Mouse (Mus musculus): ENCODE measurements around the gene Rap1gap2.
A peak's percentile ranks its signal among the peaks of the same experiment; 100 is the strongest.

Rap1gap2 gene

DNA sequence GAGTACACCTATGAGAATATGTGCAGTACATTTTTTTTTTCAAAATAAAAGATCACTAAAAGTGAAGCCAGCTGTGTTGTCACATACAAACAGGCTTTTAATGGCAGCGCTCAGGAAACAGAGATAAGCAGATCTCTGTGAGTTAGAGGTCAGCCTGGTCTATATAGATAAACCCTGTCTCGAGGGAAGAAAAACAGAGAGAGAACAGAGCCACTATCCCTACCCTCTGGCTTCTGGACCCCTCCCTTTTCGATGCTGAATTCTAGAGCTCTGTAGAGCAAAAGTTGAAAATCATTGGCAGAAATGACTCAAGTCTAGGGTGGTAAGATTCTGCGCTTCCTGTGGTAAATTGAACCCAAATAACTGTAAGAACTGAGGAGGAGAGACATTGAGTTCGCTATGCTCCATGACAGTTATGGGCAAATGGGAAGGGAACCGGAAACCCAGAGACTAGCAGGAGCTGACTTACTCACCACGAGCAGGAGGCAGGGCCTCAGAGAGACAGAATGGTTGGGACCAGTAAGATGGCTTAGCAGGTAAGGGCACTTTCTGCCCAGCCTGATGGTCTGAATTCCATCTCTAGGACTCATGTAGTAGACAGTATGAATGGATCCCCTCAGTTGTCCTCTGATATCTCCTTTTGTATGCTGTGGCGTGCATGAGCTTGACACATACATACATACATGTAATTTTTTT is 11.4 kb upstream of the Rap1gap2 start:
- DNase-seq (ENCODE audit: low spot score in 2 of 2) = peak; percentile 29 to 42

DNA sequence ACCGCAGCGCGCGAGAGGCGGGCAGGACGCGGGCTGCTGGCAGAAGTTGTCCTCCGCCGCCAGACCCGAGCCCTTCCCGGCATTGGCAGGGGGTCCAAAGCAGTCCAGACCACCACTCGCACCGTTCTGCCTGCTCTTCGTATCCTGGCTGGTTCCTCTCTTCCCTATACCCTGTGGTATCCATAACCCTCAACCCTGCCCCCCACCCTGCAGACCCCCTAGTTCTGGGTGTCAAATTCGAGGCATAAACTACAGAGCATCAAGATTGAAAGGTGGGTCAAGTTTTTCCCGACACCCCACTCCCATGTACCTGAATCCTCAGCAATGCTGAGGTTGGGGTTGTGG is 9.2 kb upstream of the Rap1gap2 start:
- DNase-seq (ENCODE audit: low spot score in 2 of 2) = no peak

DNA sequence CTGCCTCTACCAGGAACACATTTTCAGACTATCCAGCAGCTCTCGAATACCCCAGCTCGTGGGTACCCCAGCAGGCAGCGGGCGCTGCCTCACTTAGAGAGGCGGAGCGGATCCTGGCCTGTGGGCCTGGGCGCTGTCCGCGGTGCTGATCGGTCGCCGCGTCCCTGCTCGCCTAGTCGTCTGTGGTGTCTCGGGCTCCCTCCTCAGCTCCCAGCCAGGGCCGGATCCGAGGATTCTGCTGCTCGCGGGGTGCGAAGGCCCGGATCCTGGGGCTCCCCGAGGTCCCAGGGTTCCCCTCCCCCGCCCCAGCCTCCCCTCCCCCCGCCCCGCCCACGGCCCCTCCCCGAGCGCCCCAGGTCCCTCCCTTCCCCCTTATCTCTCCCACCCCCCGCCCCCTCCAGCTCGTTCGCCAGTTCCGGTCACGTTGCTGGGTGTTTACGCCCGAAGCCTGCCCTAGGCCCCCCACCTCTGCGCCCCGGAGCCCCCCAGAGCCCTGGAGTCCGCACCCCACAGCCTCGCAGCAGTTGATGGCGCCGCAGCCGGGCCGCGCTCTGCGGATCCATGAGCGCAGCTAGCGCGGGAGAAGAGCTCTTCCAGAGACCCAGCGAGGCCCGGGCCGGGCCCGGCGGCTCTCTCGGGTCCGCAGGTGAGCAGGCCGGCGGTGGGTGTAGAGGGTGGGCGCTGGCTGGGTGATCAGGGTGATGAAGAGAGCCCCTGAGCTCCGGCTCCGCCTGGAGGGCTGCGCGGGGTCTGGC is 8.7 kb upstream of the Rap1gap2 start, which contains the start of gene Ccdc92b:
TSS of gene Ccdc92b (plus strand) at position 405 of the 755 bp plus-strand sequence.
- DNase-seq (ENCODE audit: low spot score in 2 of 2) = peak; percentile 89 to 94

DNA sequence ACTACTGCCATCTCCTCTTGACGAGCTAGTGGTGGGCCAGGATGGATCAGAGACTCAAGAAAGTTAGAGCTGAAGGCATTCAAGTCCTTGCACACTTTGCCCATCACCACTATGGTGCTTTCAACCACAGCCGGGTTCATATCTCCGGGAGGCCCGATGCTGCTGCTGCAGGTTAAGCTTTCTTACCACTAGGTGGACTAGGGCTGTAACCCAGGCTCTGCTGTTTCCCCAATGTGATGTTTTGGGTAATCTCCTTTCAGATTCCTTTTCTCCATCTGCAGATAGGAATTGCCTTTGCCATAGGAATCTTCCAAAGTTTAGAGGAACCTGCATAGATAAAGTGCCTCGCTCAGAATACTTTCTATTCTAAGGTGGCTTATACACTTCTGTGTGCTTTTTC is 4.9 kb upstream of the Rap1gap2 start:
- no peak for DNase-seq (ENCODE audit: low spot score in 2 of 2)

DNA sequence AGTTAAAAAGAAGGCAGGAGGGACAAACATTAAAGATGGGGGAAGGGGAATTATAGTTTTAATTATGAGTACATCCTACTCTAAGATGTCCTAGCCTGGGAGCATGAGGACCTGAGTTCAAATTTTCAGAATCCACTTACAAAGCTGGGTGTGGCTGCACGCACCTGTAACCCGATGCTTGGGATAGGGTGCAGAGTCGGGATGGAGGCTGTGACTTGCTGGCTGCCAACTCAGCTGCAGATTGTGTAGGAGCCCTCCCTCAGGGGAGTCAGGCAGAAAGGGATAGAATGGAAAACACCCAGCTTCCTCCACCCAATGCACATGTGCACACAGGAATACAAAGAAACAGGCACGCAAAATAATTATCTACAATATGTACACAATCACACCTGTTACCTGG is 2.7 kb upstream of the Rap1gap2 start:
- DNase-seq (ENCODE audit: low spot score in 2 of 2) = no peak

DNA sequence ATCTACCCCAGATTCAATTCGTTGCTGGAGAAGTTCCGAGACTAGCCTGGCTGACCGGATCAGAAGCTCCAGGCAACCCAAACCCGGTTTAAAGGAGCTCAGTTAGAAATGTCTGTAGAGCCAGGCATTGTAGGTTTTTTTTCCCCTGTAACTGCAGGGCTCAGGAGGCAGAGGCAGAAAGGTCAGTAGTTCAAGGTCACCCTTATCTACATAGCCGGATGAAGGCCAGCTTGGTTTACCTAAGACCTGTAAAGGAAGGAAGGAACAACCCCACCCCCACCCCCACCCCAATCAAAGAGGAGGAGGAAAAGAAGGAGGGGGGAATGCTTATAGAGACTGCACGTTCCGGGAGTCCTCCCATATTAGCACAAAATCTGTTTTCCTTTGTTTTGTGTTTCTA is 722 bp upstream of the Rap1gap2 start:
- no peak for DNase-seq (ENCODE audit: low spot score in 2 of 2)

DNA sequence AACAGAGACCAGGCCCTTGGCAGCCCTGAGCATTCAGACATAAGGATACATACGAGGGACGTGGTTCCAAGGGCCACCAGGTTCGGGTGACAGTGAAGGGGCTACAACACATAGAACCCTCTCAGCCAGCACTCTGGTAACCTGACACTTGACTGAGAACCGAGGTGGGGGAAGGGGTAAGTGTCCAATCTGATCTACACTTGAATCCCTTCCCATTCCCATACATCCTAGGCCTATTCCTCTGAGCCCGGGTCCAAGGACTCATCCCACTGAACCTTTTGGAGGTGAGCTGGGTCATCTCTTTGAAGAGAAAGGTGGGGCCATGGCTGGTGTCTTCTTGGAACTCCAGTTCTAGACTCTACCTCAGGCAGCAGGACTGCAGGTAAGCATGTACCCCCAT is 647 bp downstream of the Rap1gap2 start:
- no peak for DNase-seq (ENCODE audit: low spot score in 2 of 2)

DNA sequence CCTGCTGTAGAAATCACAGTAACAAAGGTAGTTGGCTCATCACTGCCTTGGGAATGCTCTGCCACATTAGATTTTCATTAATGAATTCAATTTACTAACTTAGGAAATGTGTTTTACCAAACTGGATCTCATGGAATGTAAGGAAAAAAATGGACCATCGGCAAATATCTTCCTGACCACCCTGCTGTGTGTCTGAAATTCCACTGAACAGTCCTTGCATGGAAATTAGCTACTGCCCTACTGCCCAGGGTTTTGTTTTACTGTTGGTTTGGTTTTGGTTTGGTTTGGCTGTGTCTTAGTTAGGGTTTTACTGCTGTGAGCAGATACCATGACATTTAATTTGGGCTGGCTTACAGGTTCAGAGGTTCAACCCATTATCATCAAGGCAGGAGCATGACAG is 8.4 kb downstream of the Rap1gap2 start:
- no peak for DNase-seq (ENCODE audit: low spot score in 2 of 2)

DNA sequence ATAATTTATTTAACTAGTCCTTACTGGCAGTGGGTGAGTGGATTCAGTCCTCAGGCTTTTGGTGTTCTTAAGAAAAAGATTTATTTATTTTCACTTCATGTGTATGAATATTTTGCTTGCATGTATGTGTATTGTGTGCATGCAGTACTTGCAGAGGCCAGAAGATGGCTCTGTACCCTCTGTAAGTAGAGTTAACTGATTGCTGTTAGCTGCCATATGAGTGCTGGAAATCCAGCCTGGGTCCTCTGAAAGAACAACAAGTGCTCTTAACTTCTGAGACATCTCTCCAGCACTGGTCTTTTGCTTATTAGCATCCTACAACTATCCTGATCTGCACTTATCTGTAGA is 12.8 kb downstream of the Rap1gap2 start:
- DNase-seq (ENCODE audit: low spot score in 2 of 2) = no peak

DNA sequence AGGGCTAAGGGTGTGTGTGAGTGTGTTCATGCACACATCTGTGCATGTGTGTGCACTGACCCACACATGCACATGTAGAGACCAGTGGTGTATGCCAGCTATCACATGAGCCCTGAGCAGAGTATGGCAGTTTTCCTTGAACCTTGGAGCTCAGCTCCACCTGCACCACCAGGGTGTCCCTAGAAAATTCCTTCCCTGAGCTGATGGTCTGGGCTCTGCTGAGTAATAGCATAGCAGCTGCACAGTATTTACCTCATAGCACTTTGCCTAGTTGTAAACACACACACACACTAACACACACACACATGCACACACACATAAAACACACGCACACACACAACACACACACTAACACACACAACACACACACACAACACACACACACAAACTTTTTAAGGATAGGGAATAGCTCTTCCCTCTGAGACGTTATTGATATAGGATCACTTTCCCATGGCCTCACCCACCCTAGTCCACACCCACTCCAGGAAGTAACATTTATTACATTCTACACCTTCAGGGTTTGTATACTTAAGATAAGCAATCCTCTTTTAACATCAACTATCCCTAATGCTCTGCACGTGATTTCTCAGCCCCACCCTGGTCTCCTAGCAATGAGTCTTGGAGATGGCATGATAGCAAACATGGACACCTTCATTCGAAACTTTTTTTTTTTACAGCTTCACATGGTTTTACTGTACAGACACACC is 13.3 kb downstream of the Rap1gap2 start:
- DNase-seq (ENCODE audit: low spot score in 2 of 2) = no peak

DNA sequence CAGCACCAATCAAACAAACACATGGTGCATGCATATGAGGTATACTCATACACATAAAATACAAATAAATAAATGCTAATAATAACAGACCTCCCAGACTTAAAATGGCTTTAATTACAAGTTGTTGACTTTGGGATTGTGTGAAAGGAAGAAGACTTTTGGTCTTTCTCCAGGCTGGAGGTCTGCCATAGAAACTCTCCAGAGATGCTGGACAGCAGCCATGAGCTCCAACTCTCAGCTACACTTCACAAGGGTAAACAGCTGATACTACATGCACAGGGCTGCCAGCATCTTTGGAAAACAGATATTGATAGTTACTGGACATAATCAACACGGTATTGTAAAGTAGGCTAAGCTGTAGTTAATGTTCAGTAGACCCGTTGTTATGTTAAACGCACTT is 18.5 kb downstream of the Rap1gap2 start:
- DNase-seq (ENCODE audit: low spot score in 2 of 2) = no peak

DNA sequence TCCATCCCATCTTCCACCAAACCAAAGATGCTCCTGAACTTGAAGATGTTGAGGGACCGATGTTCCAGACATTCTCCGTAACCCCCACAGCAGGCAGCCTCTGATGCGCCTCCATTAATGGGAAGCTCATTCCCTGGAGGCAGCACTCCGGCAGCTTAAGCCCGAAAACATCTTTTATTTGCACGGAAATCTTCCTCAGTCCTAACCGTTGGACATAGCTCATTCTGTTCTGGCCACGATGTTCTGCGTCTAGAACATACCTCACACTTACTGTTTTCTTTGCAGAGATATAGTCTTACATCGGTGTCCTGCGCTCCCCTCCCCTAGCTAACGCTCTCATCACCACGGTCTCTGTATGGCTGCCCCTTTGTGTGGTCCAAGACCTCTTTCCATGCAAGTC is 20.0 kb downstream of the Rap1gap2 start:
- no peak for DNase-seq (ENCODE audit: low spot score in 2 of 2)

DNA sequence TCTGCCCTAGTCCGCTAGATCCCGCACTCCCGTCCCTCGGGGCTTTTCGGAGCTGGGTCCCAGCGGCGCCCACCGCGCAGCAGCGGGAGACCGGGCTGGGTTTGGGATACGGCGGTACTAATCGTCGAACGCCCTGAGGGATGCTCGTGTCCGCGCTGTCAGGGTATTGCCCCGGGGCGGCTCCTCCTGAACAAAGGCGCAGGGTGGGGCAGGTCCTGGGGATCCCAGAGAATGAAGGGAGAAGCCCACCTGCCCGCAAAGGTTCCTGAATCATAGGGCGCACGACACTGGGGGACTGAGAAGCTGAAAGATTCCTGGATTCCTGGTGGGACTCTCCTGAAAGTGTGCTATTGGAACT is 20.5 kb downstream of the Rap1gap2 start:
- DNase-seq (ENCODE audit: low spot score in 2 of 2) = no peak

DNA sequence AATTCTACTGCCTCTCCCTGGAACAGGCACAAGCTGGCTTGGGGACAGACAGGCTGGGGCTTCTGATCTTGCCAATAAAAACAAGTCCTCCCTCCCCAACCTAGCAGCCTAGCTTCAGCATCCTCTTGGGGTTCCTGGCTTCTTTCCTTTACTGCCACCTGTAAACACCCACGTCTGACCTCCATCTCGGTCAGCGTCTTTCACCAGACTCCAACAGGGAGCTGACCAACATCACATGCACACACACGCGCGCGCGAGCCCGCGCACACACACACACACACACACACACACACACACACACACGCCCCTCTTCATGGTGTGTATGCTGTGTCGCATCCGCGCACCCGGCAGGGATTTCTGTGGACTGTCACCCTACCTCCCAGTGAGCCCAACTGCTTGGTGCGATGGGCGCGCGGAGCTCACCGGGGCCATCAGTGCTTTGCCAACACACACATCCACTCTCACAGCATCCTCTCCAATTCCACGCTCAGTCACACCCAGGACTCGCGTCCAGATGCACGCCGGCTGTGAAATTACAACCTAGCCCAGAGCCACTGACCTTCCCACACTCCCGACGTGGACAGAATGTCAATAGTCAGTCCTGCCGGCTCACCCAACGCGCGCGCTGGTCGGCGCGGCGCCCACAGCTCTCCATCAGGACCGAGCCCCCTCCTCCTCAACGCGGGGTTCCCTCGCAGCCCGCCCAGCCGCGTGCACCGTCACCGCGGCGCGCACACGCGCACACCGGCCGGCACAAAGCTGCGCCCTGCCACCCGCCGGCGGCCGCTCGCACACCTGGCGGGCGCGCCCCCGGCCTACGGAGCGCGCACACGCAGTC is 21.1 kb downstream of the Rap1gap2 start:
- no peak for DNase-seq (ENCODE audit: low spot score in 2 of 2)

DNA sequence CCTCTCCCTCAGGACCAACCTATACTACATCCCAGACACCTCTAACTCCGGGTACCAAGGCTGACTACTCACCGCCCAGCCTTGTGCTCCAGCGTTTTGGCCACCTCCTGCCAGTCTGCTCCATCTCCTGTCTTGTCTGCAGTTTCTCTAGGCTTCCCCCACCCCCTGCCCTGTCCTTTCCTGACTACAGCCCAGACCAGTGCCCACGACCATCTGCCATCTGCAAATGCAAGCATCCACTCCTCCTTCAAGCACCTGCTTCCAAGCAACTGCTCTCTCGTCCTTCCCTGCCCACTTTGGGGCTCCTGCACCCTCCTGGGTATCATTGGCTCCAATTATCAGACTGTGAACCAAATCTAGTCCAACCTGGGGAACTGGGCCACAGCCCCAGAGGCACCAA is 24.3 kb downstream of the Rap1gap2 start:
- no peak for DNase-seq (ENCODE audit: low spot score in 2 of 2)

DNA sequence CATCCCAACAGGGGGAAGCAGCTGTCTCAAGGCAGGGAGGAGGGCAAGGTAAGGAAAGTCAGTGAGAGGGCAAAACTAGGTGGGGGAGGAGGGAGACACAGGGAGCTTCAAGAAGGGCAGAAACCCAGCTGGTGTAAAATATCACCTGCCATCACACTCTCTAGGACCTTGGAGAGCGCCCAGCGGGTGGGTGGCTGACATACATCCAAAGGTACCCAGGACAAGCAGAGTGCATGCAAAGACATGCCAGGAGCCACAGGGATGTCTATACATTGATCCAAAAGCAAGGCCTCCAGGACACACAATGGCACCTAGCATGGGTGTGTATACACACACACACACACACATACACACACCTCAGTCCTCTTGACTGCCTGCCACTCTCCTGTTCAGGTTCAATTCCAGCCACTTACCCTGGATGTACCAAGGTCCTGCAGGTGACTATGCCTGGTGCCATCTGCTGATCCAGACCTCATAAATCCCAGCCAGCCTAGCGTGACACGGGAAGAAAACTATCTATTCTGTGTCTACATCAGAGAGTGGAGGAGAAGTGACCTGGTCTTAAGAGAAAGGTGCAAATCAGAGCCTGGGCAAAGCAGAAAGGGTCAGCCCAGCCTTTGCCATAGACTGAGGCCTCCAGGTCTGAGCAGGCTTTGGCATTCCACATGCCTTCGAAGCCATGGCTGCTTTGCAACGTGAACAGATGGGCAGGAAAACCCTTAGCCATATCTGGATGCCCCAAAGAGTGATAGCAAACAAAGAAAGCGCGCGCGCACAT is 25.6 kb downstream of the Rap1gap2 start:
- DNase-seq (ENCODE audit: low spot score in 2 of 2) = peak in 1 of 2 experiments; percentile 59

DNA sequence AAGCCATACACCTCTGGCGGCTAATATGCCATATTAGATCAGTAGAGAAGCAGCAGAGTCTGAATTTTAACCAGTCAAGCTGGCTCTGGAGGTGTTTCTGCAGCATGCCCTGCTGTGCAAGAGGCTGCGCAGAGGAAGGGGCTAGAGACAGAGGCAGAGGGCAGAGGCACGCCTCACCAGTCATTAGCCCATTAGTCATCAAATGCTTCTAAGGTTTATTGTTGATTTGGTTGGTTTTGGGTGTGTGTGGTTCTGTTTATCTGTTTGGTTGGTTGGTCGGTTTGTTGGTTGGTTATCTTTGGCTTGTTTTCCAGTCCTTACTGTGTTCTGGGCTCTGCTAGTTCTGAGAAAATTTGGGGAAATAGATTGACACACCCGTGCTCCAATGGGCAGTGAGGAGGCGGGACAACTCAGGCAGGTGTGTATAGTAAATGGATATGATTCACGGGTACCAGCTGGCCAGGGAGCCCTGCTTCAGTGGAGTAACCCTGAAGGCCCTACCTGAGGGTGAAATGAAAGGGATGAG is 26.8 kb downstream of the Rap1gap2 start:
- DNase-seq (ENCODE audit: low spot score in 2 of 2) = no peak

DNA sequence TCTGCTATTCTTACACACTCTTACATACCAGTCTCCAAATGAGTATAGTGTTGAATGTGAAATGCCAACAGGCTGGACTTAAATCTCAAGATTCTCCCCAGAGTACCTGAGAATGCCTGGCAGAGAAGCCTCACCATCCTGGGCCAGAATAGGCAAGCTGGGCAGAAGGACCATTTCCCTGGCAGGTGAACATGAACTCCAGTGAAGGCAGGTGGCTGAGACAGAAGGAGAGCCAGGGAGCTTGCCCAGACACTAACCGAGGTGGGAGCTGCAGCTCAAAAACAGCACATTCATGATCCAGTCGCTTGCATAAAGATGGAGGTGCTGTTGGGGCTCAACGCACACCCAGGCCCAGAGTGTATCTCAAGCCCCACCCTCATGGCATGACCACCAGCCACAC is 28.3 kb downstream of the Rap1gap2 start:
- DNase-seq (ENCODE audit: low spot score in 2 of 2) = no peak

DNA sequence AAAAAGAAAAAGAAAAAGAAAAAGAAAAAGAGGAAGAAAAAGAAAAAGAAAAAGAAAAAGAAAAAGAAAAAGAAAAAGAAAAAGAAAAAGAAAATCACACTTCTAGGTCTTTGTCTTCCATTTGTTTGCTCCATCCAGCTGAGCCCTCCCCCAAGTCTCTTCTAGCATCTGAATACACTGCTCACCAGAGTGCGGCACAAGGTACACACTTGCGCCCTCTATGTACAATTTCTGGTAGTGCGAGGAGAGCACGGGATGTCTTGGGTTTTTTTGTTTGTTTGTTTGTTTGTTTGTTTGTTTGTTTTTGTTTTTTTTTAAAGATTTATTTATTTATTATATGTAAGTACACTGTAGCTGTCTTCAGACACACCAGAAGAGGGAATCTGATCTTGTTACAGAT is 29.4 kb downstream of the Rap1gap2 start:
- DNase-seq (ENCODE audit: low spot score in 2 of 2) = peak in 1 of 2 experiments; percentile 52

DNA sequence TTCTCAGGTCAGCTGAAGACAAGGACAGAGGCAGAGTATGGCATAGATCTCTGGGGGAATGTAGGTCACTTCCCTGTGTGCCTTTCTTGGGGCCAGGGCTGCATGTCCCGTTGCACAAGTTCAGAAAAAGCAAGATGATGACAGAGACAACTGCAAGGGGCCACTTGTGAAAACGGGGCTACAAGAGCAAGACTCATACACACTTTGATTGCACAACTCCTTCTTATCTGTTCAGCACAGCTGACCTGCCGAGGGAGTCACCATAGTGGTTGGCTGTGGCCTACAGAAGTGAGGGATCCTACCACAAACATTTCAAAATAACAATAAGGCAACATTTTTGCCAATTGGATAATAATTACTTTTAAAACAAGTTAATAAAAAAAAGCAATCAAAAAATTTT is 33.6 kb downstream of the Rap1gap2 start:
- peak; percentile 55 to 71 for DNase-seq (ENCODE audit: low spot score in 2 of 2)

DNA sequence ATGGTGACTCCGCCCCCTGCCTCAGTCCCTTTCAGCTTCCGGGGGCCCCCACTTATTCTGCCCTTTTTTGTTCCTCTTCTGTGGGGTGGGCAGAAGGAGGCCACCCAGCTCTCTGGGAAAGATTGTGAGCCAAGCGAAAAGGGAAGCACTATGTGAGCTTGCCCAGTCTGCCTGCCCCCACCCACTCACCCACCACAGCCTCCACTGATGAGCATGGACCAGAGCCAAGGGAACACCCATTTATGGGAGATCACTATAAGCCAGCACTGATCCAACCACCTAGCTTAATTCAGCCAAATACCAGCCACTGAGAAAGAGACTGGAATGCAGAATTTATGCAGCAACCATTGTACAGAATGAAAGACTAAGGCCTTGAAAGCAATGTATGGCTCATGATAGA is 34.8 kb downstream of the Rap1gap2 start:
- DNase-seq (ENCODE audit: low spot score in 2 of 2) = peak; percentile 55 to 61

Measured in spleen, postnatal 10 days (tissue).